Mouse (Mus musculus): ENCODE data around the gene Agpat3.

DNA sequence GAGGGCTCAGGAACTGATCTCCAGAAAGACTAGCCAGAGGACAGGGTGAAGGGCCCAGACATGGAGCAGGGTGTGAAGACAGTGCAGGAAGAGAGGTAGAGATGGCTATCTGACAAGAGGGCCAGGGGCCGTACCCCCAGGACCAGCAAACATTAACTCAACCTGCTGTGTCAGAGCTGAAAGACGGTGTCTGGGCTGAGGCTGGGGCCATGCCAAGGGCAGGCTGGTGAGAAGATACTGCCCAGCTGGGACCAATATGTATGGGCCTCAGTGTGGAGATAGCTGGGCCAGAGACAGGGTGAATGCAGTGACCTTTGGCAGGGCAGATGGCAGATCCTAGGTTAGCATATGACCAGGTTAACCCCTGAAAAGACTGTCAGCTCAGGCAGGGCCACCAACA lies 48.8 kb upstream of the Agpat3 start:
- TF ChIP-seq USF1 (IDR thresholded peaks at IDR 0.05; ENCODE audit: low read depth) (no peak), CTCF (IDR thresholded peaks at IDR 0.05; ENCODE audit: control insufficient read depth, insufficient read depth, insufficient read length) (no peak), FOSL1 (IDR thresholded peaks at IDR 0.05; ENCODE audit: insufficient read depth, low read length, poor library complexity, severe bottlenecking) (no peak), MYOD1 (IDR thresholded peaks at IDR 0.05; ENCODE audit: control insufficient read depth, insufficient read length, low read depth) (no peak), MAX (IDR thresholded peaks at IDR 0.05) (no peak)

All from C2C12 (cell line).